Mouse (Mus musculus): ENCODE measurements at regions not wholly inside any gene's neighbourhood (a gene's known extent, or its start where the extent isn't known, plus 50 kb on each side); places are given as distances from the start of the nearest gene placed in this dataset.

- H3K4me3 ChIP-seq (ENCODE audit: low read depth, low read length), result no peak overlapping the region
- DNase-seq (ENCODE audit: low spot score), result no peak
- H3K27me3 ChIP-seq (ENCODE audit: control insufficient read depth, insufficient read depth, low read length), result no peaks in the 10 kb centered on the region
- no peak overlapping the region for H3K9ac ChIP-seq (ENCODE audit: low read length)
- no peak overlapping the region for H3K4me2 ChIP-seq (replicated peaks; ENCODE audit: low read depth)
- ATAC-seq (ENCODE audit: low FRiP score, low TSS enrichment), result no peak
- no peaks in the 10 kb centered on the region for H3K36me3 ChIP-seq (ENCODE audit: control insufficient read depth, insufficient read depth, low read length)
- TF ChIP-seq EP300 (optimal IDR thresholded peaks at IDR 0.05), result no peak
- H3K27ac ChIP-seq (replicated peaks), result no peak overlapping the region
- H3K4me1 ChIP-seq (replicated peaks; ENCODE audit: control insufficient read depth, insufficient read depth), result no peaks in the 10 kb centered on the region
- H3K9me3 ChIP-seq (ENCODE audit: control insufficient read depth, low read length), result no peaks in the 10 kb centered on the region
These were observed 967.5 kb upstream of the A1bg start for GRCm38 (mm10) chr15:61890330-61890729.

- no peak overlapping the region for H3K9ac ChIP-seq (ENCODE audit: low read length)
- DNase-seq (ENCODE audit: low spot score), result no peak
- no peak overlapping the region for H3K4me3 ChIP-seq (ENCODE audit: low read depth, low read length)
- H3K9me3 ChIP-seq (ENCODE audit: control insufficient read depth, low read length), result no peaks in the 10 kb centered on the region
- ATAC-seq (ENCODE audit: low FRiP score, low TSS enrichment), result no peak
- TF ChIP-seq CTCF (IDR thresholded peaks at IDR 0.05; ENCODE audit: low read depth) (no peak), EP300 (optimal IDR thresholded peaks at IDR 0.05) (no peak)
- H3K36me3 ChIP-seq (ENCODE audit: control insufficient read depth, insufficient read depth, low read length), result no peaks in the 10 kb centered on the region
- no peak overlapping the region for H3K4me2 ChIP-seq (replicated peaks; ENCODE audit: low read depth)
- WGBS, result 64% methylated on average over 10 of the region's 10 CpGs
- H3K27ac ChIP-seq (replicated peaks), result no peak overlapping the region
- H3K4me1 ChIP-seq (replicated peaks; ENCODE audit: control insufficient read depth, insufficient read depth), result no peaks in the 10 kb centered on the region
- no peaks in the 10 kb centered on the region for H3K27me3 ChIP-seq (ENCODE audit: control insufficient read depth, insufficient read depth, low read length)
These were observed 965.9 kb upstream of the A1bg start for GRCm38 (mm10) chr15:61888569-61889326.

GRCm38 (mm10) chr15:61879408-61879807, 956.6 kb upstream of the A1bg start:
- H3K9me3 ChIP-seq (ENCODE audit: control insufficient read depth, low read length), result no peaks in the 10 kb centered on the region
- no peaks in the 10 kb centered on the region for H3K4me1 ChIP-seq (replicated peaks; ENCODE audit: control insufficient read depth, insufficient read depth)
- no peak overlapping the region for H3K9ac ChIP-seq (ENCODE audit: low read length)
- TF ChIP-seq CTCF (IDR thresholded peaks at IDR 0.05; ENCODE audit: low read depth) (no peak), EP300 (optimal IDR thresholded peaks at IDR 0.05) (no peak)
- no peak overlapping the region for H3K27ac ChIP-seq (replicated peaks)
- H3K4me2 ChIP-seq (replicated peaks; ENCODE audit: low read depth), result no peak overlapping the region
- no peaks in the 10 kb centered on the region for H3K36me3 ChIP-seq (ENCODE audit: control insufficient read depth, insufficient read depth, low read length)
- DNase-seq (ENCODE audit: low spot score), result no peak
- no peak overlapping the region for H3K4me3 ChIP-seq (ENCODE audit: low read depth, low read length)
- ATAC-seq (ENCODE audit: low FRiP score, low TSS enrichment), result no peak
- no peaks in the 10 kb centered on the region for H3K27me3 ChIP-seq (ENCODE audit: control insufficient read depth, insufficient read depth, low read length)
- 76% methylated on average over 3 of the region's 3 CpGs for WGBS

- Histone ChIP-seq H3K4me3 (ENCODE audit: low read depth, low read length) (no peak overlapping the region), H3K4me2 (replicated peaks; ENCODE audit: low read depth) (no peak overlapping the region), H3K9me3 (ENCODE audit: control insufficient read depth, low read length) (no peaks in the 10 kb centered on the region), H3K4me1 (replicated peaks; ENCODE audit: control insufficient read depth, insufficient read depth) (no peaks in the 10 kb centered on the region), H3K9ac (ENCODE audit: low read length) (no peak overlapping the region), H3K27me3 (ENCODE audit: control insufficient read depth, insufficient read depth, low read length) (no peaks in the 10 kb centered on the region), H3K36me3 (ENCODE audit: control insufficient read depth, insufficient read depth, low read length) (no peaks in the 10 kb centered on the region), H3K27ac (replicated peaks) (no peak overlapping the region)
- TF ChIP-seq EP300 (optimal IDR thresholded peaks at IDR 0.05), result no peak
- no peak for TF ChIP-seq CTCF (IDR thresholded peaks at IDR 0.05; ENCODE audit: low read depth)
- DNase-seq (ENCODE audit: low spot score) (no peak), ATAC-seq (ENCODE audit: low FRiP score, low TSS enrichment) (no peak)
- 21% methylated on average over 2 of the region's 2 CpGs for WGBS
These were observed 950.2 kb upstream of the A1bg start for GRCm38 (mm10) chr15:61873047-61873446.

GRCm38 (mm10) chr15:61860759-61861158, 937.9 kb upstream of the A1bg start:
- WGBS, result 85% methylated on average over 6 of the region's 6 CpGs
- no peak overlapping the region for H3K4me2 ChIP-seq (replicated peaks; ENCODE audit: low read depth)
- H3K27me3 ChIP-seq (ENCODE audit: control insufficient read depth, insufficient read depth, low read length), result no peaks in the 10 kb centered on the region
- no peak overlapping the region for H3K27ac ChIP-seq (replicated peaks)
- no peaks in the 10 kb centered on the region for H3K4me1 ChIP-seq (replicated peaks; ENCODE audit: control insufficient read depth, insufficient read depth)
- no peaks in the 10 kb centered on the region for H3K36me3 ChIP-seq (ENCODE audit: control insufficient read depth, insufficient read depth, low read length)
- DNase-seq (ENCODE audit: low spot score), result no peak
- H3K4me3 ChIP-seq (ENCODE audit: low read depth, low read length), result no peak overlapping the region
- TF ChIP-seq CTCF (IDR thresholded peaks at IDR 0.05; ENCODE audit: low read depth) (no peak), EP300 (optimal IDR thresholded peaks at IDR 0.05) (no peak)
- no peak overlapping the region for H3K9ac ChIP-seq (ENCODE audit: low read length)
- no peaks in the 10 kb centered on the region for H3K9me3 ChIP-seq (ENCODE audit: control insufficient read depth, low read length)
- ATAC-seq (ENCODE audit: low FRiP score, low TSS enrichment), result no peak

GRCm38 (mm10) chr15:61855880-61856279, 933.1 kb upstream of the A1bg start:
- Histone ChIP-seq H3K36me3 (ENCODE audit: control insufficient read depth, insufficient read depth, low read length) (no peaks in the 10 kb centered on the region), H3K4me3 (ENCODE audit: low read depth, low read length) (no peak overlapping the region), H3K9ac (ENCODE audit: low read length) (no peak overlapping the region), H3K9me3 (ENCODE audit: control insufficient read depth, low read length) (no peaks in the 10 kb centered on the region), H3K4me2 (replicated peaks; ENCODE audit: low read depth) (no peak overlapping the region), H3K27me3 (ENCODE audit: control insufficient read depth, insufficient read depth, low read length) (no peaks in the 10 kb centered on the region), H3K27ac (replicated peaks) (no peak overlapping the region), H3K4me1 (replicated peaks; ENCODE audit: control insufficient read depth, insufficient read depth) (no peaks in the 10 kb centered on the region)
- DNase-seq (ENCODE audit: low spot score) (no peak), ATAC-seq (ENCODE audit: low FRiP score, low TSS enrichment) (no peak)
- TF ChIP-seq EP300 (optimal IDR thresholded peaks at IDR 0.05) (no peak), CTCF (IDR thresholded peaks at IDR 0.05; ENCODE audit: low read depth) (no peak)
- 70% methylated on average over 2 of the region's 2 CpGs for WGBS

Measured in stomach, postnatal 0 days (tissue).